ENCODE assay signal across 22 mouse cellular contexts in genomic region chr6:53980817-53981480, GRCm38 (mm10). TPM values are rescaled to one million over a fixed set of nuclear protein-coding genes. Genes with fewer than 3 reads are reported as not detected.
DNase-seq lines count a peak whose midpoint lies in the region; ATAC-seq lines count a peak whose summit lies in the region.
"Had no signal": no experiment of that assay in that cellular context is flagged by ENCODE, and none has a peak within 500 bp of the region (broad histone marks: within the 10 kb centered on the region; RNA-seq: fewer than 3 reads in every experiment).

No protein-coding gene starts in this region.

- H3K4me2 ChIP-seq in liver, embryonic 12.5 days, result peak overlapping the region; percentile 49
- H3K4me2 ChIP-seq in forebrain, embryonic 13.5 days, result no peak overlapping the region
- H3K4me2 ChIP-seq: forebrain, embryonic 15.5 days; heart, embryonic 15.5 days had no signal

- no peak for ATAC-seq in erythroblast, adult 5-6 weeks (replicated peaks; ENCODE audit: low FRiP score, poor library complexity, severe bottlenecking)
- peak; percentile 95 for ATAC-seq in liver, embryonic 12.5 days
- ATAC-seq in megakaryocyte progenitor cell, adult 5-6 weeks (replicated peaks; ENCODE audit: poor library complexity), result peak; percentile 94
- no peak for ATAC-seq in forebrain, embryonic 13.5 days
- ATAC-seq: forebrain, embryonic 15.5 days had no signal

- peak overlapping the region; percentile 31 for H3K4me3 ChIP-seq in erythroblast, embryonic 14.5 days (replicated peaks)
- H3K4me3 ChIP-seq in liver, embryonic 12.5 days, result no peak overlapping the region
- H3K4me3 ChIP-seq in forebrain, embryonic 13.5 days, result no peak overlapping the region
- H3K4me3 ChIP-seq: forebrain, embryonic 15.5 days; heart, embryonic 15.5 days; layer of hippocampus, adult 2 months had no signal

- H3K27me3 ChIP-seq in erythroblast, embryonic 14.5 days (ENCODE audit: control insufficient read depth), result no peaks in the 10 kb centered on the region
- H3K27me3 ChIP-seq in liver, embryonic 12.5 days (replicated peaks), result peaks cover 4% of the 10 kb centered on the region; the same call in 1 of the 2 replicates
- H3K27me3 ChIP-seq in forebrain, embryonic 13.5 days, result no peaks in the 10 kb centered on the region
- H3K27me3 ChIP-seq: forebrain, embryonic 15.5 days; heart, embryonic 15.5 days had no signal

- DNase-seq in spleen, adult 12 weeks (ENCODE audit: low spot score), result peak; percentile 15
- no peak for DNase-seq in spleen, postnatal 14 days (ENCODE audit: low spot score in 2 of 2)
- no peak for DNase-seq in thymus, postnatal 0 days (ENCODE audit: low spot score)
- DNase-seq: adrenal gland, adult 8-10 months; cerebellum, adult 11 months; cerebellum, postnatal 25 days; kidney, adult 2 months; kidney, postnatal 14 days; layer of hippocampus, postnatal 36 days; left cerebral cortex, postnatal 4 days; lung, adult 18-20 months; lung, postnatal 14 days had no signal

- WGBS in liver, embryonic 12.5 days (ENCODE audit: insufficient replicate concordance), result 24% methylated on average over 15 of the region's 15 CpGs
- WGBS in forebrain, embryonic 13.5 days, result 89% methylated on average over 15 of the region's 15 CpGs

- H3K9ac ChIP-seq in liver, embryonic 12.5 days, result no peak overlapping the region
- no peak overlapping the region for H3K9ac ChIP-seq in forebrain, embryonic 13.5 days
- H3K9ac ChIP-seq: forebrain, embryonic 15.5 days; heart, embryonic 15.5 days had no signal

- no peaks in the 10 kb centered on the region for H3K9me3 ChIP-seq in erythroblast, embryonic 14.5 days (ENCODE audit: control insufficient read depth, low read length)
- no peaks in the 10 kb centered on the region for H3K9me3 ChIP-seq in liver, embryonic 12.5 days (replicated peaks)
- no peaks in the 10 kb centered on the region for H3K9me3 ChIP-seq in forebrain, embryonic 13.5 days (replicated peaks)
- H3K9me3 ChIP-seq: forebrain, embryonic 15.5 days; heart, embryonic 15.5 days had no signal

- no peaks in the 10 kb centered on the region for H3K36me3 ChIP-seq in erythroblast, embryonic 14.5 days (ENCODE audit: control insufficient read depth)
- no peaks in the 10 kb centered on the region for H3K36me3 ChIP-seq in liver, embryonic 12.5 days
- no peaks in the 10 kb centered on the region for H3K36me3 ChIP-seq in forebrain, embryonic 13.5 days (ENCODE audit: poor library complexity, severe bottlenecking)
- H3K36me3 ChIP-seq: forebrain, embryonic 15.5 days; heart, embryonic 15.5 days had no signal

- peak overlapping the region; percentile 56; the same call in 1 of the 2 replicates for H3K27ac ChIP-seq in liver, embryonic 12.5 days
- H3K27ac ChIP-seq in forebrain, embryonic 13.5 days, result no peak overlapping the region
- H3K27ac ChIP-seq: forebrain, embryonic 15.5 days; heart, embryonic 15.5 days; layer of hippocampus, adult 2 months had no signal

- peaks cover 30% of the 10 kb centered on the region for H3K4me1 ChIP-seq in erythroblast, embryonic 14.5 days (ENCODE audit: control insufficient read depth)
- peaks cover 33% of the 10 kb centered on the region for H3K4me1 ChIP-seq in liver, embryonic 12.5 days
- no peaks in the 10 kb centered on the region for H3K4me1 ChIP-seq in forebrain, embryonic 13.5 days

RNA-seq across cellular contexts. Expression of gene Cpvl, which starts 2.5 kb away (rescaled TPM):
- not detected in 2 replicates for polyA plus RNA-seq in erythroblast, embryonic 14.5 days (2012)
- not detected in 2 replicates for total RNA-seq in erythroblast, adult 5-6 weeks (2015; ENCODE audit: low replicate concordance)
- total RNA-seq in erythroblast, adult 5-6 weeks (2017; ENCODE audit: low replicate concordance), result not detected in 2 replicates
- not detected in 2 replicates for polyA plus RNA-seq in liver, embryonic 12.5 days (2016; fragmentation: Nextera tagmentation; extraction: Ambion mirVana)
- not detected in 2 replicates for total RNA-seq in megakaryocyte progenitor cell, adult 5-6 weeks (2015)
- 0.17 TPM in 1 of 2 replicates, not detected in the other for total RNA-seq in megakaryocyte progenitor cell, adult 5-6 weeks (2017)
- polyA plus RNA-seq in thymus, postnatal 0 days (2015; fragmentation: Nextera tagmentation; extraction: Ambion mirVana), result not detected in 2 replicates
- polyA plus RNA-seq in forebrain, embryonic 13.5 days (2015; fragmentation: Nextera tagmentation; extraction: Ambion mirVana), result 0.11 TPM in 1 of 2 replicates, not detected in the other
- total RNA-seq: adrenal gland, adult 8-10 months; layer of hippocampus, adult 2 months; layer of hippocampus, postnatal 36 days; left cerebral cortex, postnatal 4 days; monocyte, adult 5-6 weeks had no signal
- polyA plus RNA-seq: forebrain, embryonic 15.5 days; heart, embryonic 15.5 days; neural tube, embryonic 11.5 days had no signal

RNA-seq across cellular contexts. Expression of gene Chn2, which starts 58.4 kb away (rescaled TPM):
- not detected in 2 replicates for polyA plus RNA-seq in erythroblast, embryonic 14.5 days (2012)
- total RNA-seq in erythroblast, adult 5-6 weeks (2015; ENCODE audit: low replicate concordance), result 2.3 and 7.3 TPM in 2 replicates
- 1.8 and 2.5 TPM in 2 replicates for total RNA-seq in erythroblast, adult 5-6 weeks (2017; ENCODE audit: low replicate concordance)
- polyA plus RNA-seq in liver, embryonic 12.5 days (2016; fragmentation: Nextera tagmentation; extraction: Ambion mirVana), result 4.9 and 5.9 TPM in 2 replicates
- 7.5 and 10.9 TPM in 2 replicates for total RNA-seq in megakaryocyte progenitor cell, adult 5-6 weeks (2015)
- 8.0 and 9.5 TPM in 2 replicates for total RNA-seq in megakaryocyte progenitor cell, adult 5-6 weeks (2017)
- polyA plus RNA-seq in thymus, postnatal 0 days (2015; fragmentation: Nextera tagmentation; extraction: Ambion mirVana), result 7.5 and 8.4 TPM in 2 replicates
- 31.9 and 35.2 TPM in 2 replicates for polyA plus RNA-seq in forebrain, embryonic 13.5 days (2015; fragmentation: Nextera tagmentation; extraction: Ambion mirVana)

Comparison
In these comparisons a context has a peak if more than half of its experiments do, and no peak if none do; other contexts are left out.
1. ATAC-seq: peak in liver, embryonic 12.5 days (single experiment) and megakaryocyte progenitor cell, adult 5-6 weeks (single experiment); none in erythroblast, adult 5-6 weeks (single experiment) and forebrain, embryonic 13.5 days (single experiment).